Mouse (Mus musculus): ENCODE data around the gene Csnk2a1. TPM values are rescaled to one million over a fixed set of nuclear protein-coding genes. Genes with fewer than 3 reads are reported as not detected.

Gene Csnk2a1
- total and polyA plus RNA-seq, 3 experiments: 16.4 to 190 (median 187) TPM

DNA sequence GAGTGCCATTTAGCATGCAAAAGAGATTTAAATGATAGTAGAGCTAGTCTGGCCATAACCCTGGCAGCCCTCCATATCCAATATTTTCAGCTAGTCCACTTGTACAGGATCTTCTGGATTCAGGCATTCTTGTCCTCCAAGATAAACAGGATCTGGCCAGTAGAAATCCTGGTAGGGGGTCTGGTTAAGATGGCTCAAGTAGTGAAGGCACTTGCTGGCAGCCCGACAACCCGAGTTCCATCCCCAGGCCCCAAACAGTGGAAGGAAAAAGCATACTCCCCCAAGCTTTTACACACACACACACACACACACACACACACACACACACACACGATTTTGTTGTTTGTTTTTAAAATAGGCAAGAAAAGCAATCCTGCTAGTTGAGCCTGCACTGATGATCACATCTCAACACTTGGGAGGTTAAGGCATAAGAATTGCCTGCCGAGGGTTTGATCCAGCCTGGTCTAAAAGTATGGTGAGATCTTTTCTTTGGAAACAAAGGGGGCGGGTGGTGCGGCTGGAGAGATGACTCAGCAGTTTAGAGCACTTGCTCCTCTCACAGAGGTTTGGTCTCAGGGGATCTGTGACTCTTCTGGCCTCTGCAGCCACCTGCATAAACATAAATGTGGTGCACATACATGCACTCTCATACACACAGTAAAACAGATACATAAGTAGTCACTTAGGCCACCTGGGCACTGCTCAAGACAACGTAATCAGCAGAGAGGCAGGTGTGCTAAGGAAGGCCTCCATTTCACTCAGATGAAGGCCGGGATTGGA is 2.9 kb upstream of the Csnk2a1 start:
- TF ChIP-seq GATA1 (IDR thresholded peaks at IDR 0.05; ENCODE audit: borderline replicate concordance, low read length) (no peak), TAL1 (conservative IDR thresholded peaks at IDR 0.05; ENCODE audit: low read depth, low read length) (no peak), GATA2 (IDR thresholded peaks at IDR 0.05; ENCODE audit: borderline replicate concordance, low read depth, low read length) (no peak), POLR2AphosphoS5 (IDR thresholded peaks at IDR 0.05; ENCODE audit: insufficient replicate concordance, low read depth, low read length) (no peak), CTCF (IDR thresholded peaks at IDR 0.05; ENCODE audit: low read depth, low read length) (no peak)
- H3K9me3 ChIP-seq (replicated peaks): no peaks in the 10 kb centered on the region
- H3K36me3 ChIP-seq (replicated peaks): peaks cover 7% of the 10 kb centered on the region
- 0 out of 2 replicates have a peak, but pooled peaks have one; percentile 12 for ATAC-seq (ENCODE audit: extremely low read depth, insufficient number of reproducible peaks, low FRiP score, poor library complexity, severe bottlenecking)
- peaks cover 36% of the 10 kb centered on the region for H3K4me1 ChIP-seq (ENCODE audit: insufficient read depth, low read depth, low read length)
- no peak overlapping the region; the same call in 1 of the 2 replicates for H3K4me3 ChIP-seq (ENCODE audit: low read depth, low read length)
- DNase-seq (ENCODE audit: low spot score): no peak
- 0 out of 2 replicates have a peak, but pooled peaks cover 3% of the 10 kb centered on the region for H3K27me3 ChIP-seq (ENCODE audit: insufficient read depth, low read length)

GRCm38 (mm10) chr2:152225536-152225935 is 1.1 kb upstream of the Csnk2a1 start:
- peaks cover 16% of the 10 kb centered on the region for H3K36me3 ChIP-seq (replicated peaks)
- no peaks in the 10 kb centered on the region for H3K27me3 ChIP-seq (ENCODE audit: insufficient read depth, low read length)
- DNase-seq (ENCODE audit: low spot score) (no peak), ATAC-seq (ENCODE audit: extremely low read depth, insufficient number of reproducible peaks, low FRiP score, poor library complexity, severe bottlenecking) (no peak)
- H3K4me3 ChIP-seq (ENCODE audit: low read depth, low read length): peak overlapping the region; percentile 53; the same call in 1 of the 2 replicates
- peaks cover 46% of the 10 kb centered on the region for H3K4me1 ChIP-seq (ENCODE audit: insufficient read depth, low read depth, low read length)
- no peaks in the 10 kb centered on the region for H3K9me3 ChIP-seq (replicated peaks)
- no peak for TF ChIP-seq TAL1 (conservative IDR thresholded peaks at IDR 0.05; ENCODE audit: low read depth, low read length)

GRCm38 (mm10) chr2:152227051-152227481 is 427 bp downstream of the Csnk2a1 start:
- no peak for TF ChIP-seq CTCF (IDR thresholded peaks at IDR 0.05; ENCODE audit: low read depth, low read length)
- no peak for TF ChIP-seq TAL1 (conservative IDR thresholded peaks at IDR 0.05; ENCODE audit: low read depth, low read length)
- no peak for TF ChIP-seq POLR2AphosphoS5 (IDR thresholded peaks at IDR 0.05; ENCODE audit: insufficient replicate concordance, low read depth, low read length)
- no peak for TF ChIP-seq GATA2 (IDR thresholded peaks at IDR 0.05; ENCODE audit: borderline replicate concordance, low read depth, low read length)
- no peak for TF ChIP-seq GATA1 (IDR thresholded peaks at IDR 0.05; ENCODE audit: borderline replicate concordance, low read length)
- H3K4me1 ChIP-seq (ENCODE audit: insufficient read depth, low read depth, low read length): peaks cover 50% of the 10 kb centered on the region
- H3K9me3 ChIP-seq (replicated peaks): no peaks in the 10 kb centered on the region
- peak overlapping the region; percentile 100 for H3K4me3 ChIP-seq (ENCODE audit: low read depth, low read length)
- ATAC-seq (ENCODE audit: extremely low read depth, insufficient number of reproducible peaks, low FRiP score, poor library complexity, severe bottlenecking) (peak; percentile 30; the same call in 1 of the 2 replicates), DNase-seq (ENCODE audit: low spot score) (peak; percentile 74)
- H3K36me3 ChIP-seq (replicated peaks): peaks cover 28% of the 10 kb centered on the region
- H3K27me3 ChIP-seq (ENCODE audit: insufficient read depth, low read length): no peaks in the 10 kb centered on the region

- ATAC-seq (ENCODE audit: extremely low read depth, insufficient number of reproducible peaks, low FRiP score, poor library complexity, severe bottlenecking) (no peak), DNase-seq (ENCODE audit: low spot score) (no peak)
- H3K4me3 ChIP-seq (ENCODE audit: low read depth, low read length): no peak overlapping the region
- H3K4me1 ChIP-seq (ENCODE audit: insufficient read depth, low read depth, low read length): peaks cover 37% of the 10 kb centered on the region
- TF ChIP-seq GATA2 (IDR thresholded peaks at IDR 0.05; ENCODE audit: borderline replicate concordance, low read depth, low read length) (no peak), CTCF (IDR thresholded peaks at IDR 0.05; ENCODE audit: low read depth, low read length) (no peak), TAL1 (conservative IDR thresholded peaks at IDR 0.05; ENCODE audit: low read depth, low read length) (no peak), GATA1 (IDR thresholded peaks at IDR 0.05; ENCODE audit: borderline replicate concordance, low read length) (no peak), POLR2AphosphoS5 (IDR thresholded peaks at IDR 0.05; ENCODE audit: insufficient replicate concordance, low read depth, low read length) (no peak)
- H3K9me3 ChIP-seq (replicated peaks): no peaks in the 10 kb centered on the region
- H3K27me3 ChIP-seq (ENCODE audit: insufficient read depth, low read length): no peaks in the 10 kb centered on the region
- peaks cover 49% of the 10 kb centered on the region for H3K36me3 ChIP-seq (replicated peaks)
Observed at GRCm38 (mm10) chr2:152230046-152230445, 3.4 kb downstream of the Csnk2a1 start.

GRCm38 (mm10) chr2:152237926-152238325 is 11.3 kb downstream of the Csnk2a1 start:
- ATAC-seq (ENCODE audit: extremely low read depth, insufficient number of reproducible peaks, low FRiP score, poor library complexity, severe bottlenecking) (no peak), DNase-seq (ENCODE audit: low spot score) (no peak)
- Histone ChIP-seq H3K27me3 (ENCODE audit: insufficient read depth, low read length) (no peaks in the 10 kb centered on the region), H3K36me3 (replicated peaks) (peaks cover 68% of the 10 kb centered on the region), H3K9me3 (replicated peaks) (no peaks in the 10 kb centered on the region), H3K4me3 (ENCODE audit: low read depth, low read length) (no peak overlapping the region), H3K4me1 (ENCODE audit: insufficient read depth, low read depth, low read length) (peaks cover 11% of the 10 kb centered on the region; the same call in 1 of the 2 replicates)
- no peak for TF ChIP-seq GATA1 (IDR thresholded peaks at IDR 0.05; ENCODE audit: borderline replicate concordance, low read length)
- no peak for TF ChIP-seq CTCF (IDR thresholded peaks at IDR 0.05; ENCODE audit: low read depth, low read length)
- no peak for TF ChIP-seq TAL1 (conservative IDR thresholded peaks at IDR 0.05; ENCODE audit: low read depth, low read length)

DNA sequence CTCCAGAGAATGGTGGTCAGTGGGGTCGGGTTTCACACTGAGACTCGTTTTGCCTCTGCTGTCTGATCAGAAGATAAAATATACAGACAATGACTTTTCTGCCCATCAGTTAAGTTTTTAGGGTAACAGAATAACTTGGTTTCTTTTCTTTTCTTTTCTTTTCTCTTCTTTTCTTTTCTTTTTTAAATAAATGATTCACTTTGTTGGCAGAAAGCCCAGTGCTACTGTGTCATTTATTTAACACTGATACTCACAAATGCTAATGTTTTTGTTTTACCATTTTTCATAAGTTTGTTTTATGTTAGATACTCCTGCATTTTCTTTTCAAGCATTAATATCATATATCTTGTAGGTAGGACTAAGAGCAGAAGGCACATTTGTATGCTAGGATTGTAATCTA is 13.9 kb downstream of the Csnk2a1 start:
- Histone ChIP-seq H3K4me1 (ENCODE audit: insufficient read depth, low read depth, low read length) (peaks cover 14% of the 10 kb centered on the region; the same call in 1 of the 2 replicates), H3K36me3 (replicated peaks) (peaks cover 69% of the 10 kb centered on the region), H3K4me3 (ENCODE audit: low read depth, low read length) (no peak overlapping the region), H3K27me3 (ENCODE audit: insufficient read depth, low read length) (no peaks in the 10 kb centered on the region), H3K9me3 (replicated peaks) (no peaks in the 10 kb centered on the region)
- DNase-seq (ENCODE audit: low spot score): no peak
- no peak for ATAC-seq (ENCODE audit: extremely low read depth, insufficient number of reproducible peaks, low FRiP score, poor library complexity, severe bottlenecking)
- TF ChIP-seq TAL1 (conservative IDR thresholded peaks at IDR 0.05; ENCODE audit: low read depth, low read length) (no peak), POLR2AphosphoS5 (IDR thresholded peaks at IDR 0.05; ENCODE audit: insufficient replicate concordance, low read depth, low read length) (no peak), GATA1 (IDR thresholded peaks at IDR 0.05; ENCODE audit: borderline replicate concordance, low read length) (no peak), GATA2 (IDR thresholded peaks at IDR 0.05; ENCODE audit: borderline replicate concordance, low read depth, low read length) (no peak), CTCF (IDR thresholded peaks at IDR 0.05; ENCODE audit: low read depth, low read length) (no peak)
